Mouse (Mus musculus) regulatory T cell (primary cell): Measurements from ENCODE around the gene Neurl1a.

ENCODE experiments used
- in situ Hi-C: fragments of 300-600 bp; cut with MboI, MseI; formaldehyde crosslinking; loops from one replicate; pipeline ENCODE4 v1.15.1; 2025; ENCODE audit warnings: high pct_unique_total_duplicates

The Neurl1a gene

DNA sequence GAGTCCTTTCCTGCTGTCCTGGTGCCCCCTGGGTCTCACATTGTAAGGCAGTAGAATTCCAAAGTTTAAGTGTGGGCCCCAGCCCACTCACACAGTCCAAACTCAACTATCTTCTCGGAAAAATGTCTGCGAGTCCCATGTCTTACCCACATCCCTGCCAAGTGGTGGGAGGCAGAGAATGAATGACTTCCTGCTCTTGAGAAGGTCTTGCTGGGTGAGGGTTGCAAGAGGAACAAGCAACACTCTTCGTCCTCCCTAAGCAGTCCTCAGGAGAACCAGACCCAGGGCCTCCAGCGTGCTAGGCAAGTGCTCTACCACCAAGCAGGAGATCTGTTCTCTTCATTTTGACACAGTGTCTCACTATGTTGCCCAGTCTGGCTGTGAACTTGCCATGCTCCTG is 63.6 kb downstream of the Neurl1a start:
- in situ Hi-C loops, result no loop called here

DNA sequence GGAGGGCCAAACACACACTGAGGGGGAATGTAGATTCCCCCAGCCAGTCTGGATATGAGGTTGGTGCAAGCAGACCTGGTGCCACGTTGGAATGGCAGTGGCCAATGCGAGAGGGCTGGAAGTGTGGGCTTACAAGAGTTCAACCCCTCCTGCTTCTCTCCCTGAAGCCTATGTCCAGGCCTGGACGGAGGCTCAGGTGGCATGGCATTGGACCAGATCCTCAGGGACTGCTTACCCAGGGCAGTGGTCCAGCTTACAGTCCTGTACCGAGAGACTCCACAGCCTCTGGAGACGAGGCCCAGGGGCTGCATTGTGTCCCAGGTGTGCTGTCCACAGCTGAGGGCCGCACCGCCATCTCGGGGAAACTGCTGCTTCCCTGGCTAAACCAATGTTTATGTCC is 66.9 kb downstream of the Neurl1a start:
- in situ Hi-C loops, result no loop called here

DNA sequence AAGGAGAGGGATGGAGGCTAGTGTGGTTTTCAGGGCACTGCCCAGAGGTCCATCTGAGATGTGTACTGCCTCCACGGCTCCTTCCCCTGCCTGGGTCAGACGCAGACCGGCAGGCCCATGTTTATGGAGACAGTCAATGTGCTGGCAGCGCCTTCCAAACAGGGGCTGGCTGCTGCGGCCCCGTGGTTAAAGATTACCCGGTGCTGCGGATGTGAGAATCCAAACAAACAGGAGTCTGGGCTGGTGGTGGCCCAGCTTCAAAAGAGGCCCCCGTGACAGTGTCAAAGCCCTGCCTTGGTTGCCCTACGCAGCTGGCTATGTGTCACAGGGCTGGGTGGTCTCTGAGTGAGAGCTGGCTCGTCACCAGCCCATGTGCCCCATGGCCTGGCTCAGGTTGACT is 69.2 kb downstream of the Neurl1a start:
- in situ Hi-C loops, result no loop called here

DNA sequence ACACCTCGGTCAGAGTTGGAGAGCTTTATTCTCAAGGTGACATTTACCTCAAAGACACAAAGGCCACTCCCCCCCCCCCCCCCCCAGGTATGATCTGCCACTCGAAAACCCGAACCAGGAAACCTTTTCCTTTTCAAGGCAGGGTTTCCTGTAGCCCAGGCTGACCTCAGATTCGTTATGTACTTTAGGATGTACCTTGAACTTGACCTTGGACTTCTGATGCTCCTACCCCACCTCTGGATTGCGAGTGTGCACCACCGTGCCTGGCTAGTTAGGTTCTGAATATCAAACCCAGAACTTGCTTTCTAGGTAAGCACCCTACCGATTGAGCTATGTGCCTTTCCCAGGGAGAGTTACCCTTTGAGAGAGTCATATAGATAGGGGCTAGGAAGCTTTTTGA is 69.7 kb downstream of the Neurl1a start:
- in situ Hi-C loops, result no loop called here

DNA sequence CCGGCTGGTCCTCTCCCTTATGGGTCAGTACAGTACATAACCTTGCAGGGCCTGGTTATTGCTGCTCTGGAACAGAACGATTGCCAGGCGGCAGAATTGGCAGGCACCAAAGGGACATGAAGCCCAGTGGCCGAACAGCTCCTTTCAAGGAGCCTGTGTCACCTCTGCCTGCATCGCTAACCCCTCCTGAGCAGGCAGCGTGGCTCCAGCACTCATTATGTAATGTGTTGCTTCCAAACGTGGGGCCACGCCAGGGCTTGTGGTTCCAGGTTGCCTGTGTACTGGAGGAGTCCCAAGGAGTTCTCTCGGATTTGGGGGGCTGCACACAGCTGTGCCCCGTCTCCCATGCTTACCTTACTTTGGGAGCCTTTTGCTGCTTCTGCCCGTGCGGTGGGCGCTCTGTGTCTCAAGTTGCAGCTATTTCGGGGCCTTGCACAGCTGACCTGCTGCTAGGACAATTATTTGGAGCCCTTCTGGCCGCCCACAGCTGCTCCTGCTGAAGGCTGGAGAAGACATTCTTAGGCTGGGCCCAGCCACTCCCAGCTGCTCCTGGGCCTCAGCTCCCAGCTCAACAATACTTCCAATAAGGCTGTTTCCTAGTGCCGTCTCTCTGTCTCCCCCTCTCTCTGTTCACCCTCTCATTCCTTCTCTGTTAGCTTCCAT is 70.4 kb downstream of the Neurl1a start:
- in situ Hi-C loops, result no loop called here

DNA sequence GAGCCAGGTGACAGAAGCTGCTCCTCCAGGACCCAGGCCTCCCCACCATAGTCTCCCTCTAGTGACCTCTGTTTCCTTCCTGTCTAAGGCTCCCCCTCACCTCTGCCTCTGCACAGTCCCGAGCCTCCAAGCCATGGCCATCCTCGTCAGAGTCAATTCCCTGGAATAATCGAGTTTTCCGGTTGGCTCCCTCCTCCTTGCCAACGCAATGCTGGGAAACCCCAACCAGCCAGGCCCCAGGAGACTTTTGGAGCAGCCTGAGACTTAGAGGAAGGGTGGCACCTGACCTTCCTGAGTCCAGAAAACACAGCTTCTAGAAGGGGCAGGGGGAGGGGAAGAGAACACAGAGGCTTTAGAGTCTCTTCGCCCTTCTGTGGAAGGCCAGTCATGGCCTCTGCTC is 72.3 kb downstream of the Neurl1a start:
- in situ Hi-C loops, result no loop called here

DNA sequence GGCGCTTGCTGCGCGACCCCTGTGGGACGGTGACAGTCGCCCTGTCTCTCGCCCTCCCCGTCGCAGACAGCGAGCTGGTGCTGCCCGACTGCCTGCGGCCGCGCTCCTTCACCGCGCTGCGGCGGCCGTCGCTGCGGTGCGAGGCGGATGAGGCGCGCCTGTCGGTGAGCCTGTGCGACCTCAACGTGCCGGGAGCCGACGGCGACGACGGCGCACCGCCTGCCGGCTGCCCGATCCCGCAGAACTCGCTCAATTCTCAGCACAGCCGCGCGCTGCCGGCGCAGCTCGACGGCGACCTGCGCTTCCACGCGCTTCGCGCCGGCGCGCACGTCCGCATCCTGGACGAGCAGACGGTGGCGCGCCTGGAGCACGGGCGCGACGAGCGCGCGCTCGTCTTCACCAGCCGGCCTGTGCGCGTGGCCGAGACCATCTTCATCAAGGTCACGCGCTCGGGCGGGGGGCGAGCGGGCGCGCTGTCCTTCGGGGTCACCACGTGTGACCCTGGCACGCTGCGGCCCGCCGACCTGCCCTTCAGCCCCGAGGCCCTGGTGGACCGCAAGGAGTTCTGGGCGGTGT is 74.5 kb downstream of the Neurl1a start:
- in situ Hi-C loops, result no loop called here

DNA sequence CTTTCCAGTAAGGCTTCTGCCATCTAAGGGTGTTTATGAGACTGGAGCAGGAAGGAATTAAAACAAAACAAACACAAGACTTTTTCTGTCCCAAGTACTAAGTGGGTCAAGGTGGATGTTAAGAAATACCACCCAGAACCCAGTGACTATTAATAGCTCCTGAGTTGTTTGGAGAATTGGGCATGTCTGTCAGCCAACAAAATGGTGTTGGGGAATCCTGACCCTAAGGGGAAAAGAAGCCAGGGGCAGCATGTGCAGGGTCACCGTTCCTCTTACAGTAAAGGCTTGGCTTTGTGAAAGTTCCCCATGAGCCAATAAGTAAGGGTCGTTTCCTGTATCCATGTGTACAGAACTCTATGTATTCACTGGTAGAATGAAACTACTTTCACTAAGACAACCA is 76.4 kb downstream of the Neurl1a start:
- in situ Hi-C loops, result no loop called here

DNA sequence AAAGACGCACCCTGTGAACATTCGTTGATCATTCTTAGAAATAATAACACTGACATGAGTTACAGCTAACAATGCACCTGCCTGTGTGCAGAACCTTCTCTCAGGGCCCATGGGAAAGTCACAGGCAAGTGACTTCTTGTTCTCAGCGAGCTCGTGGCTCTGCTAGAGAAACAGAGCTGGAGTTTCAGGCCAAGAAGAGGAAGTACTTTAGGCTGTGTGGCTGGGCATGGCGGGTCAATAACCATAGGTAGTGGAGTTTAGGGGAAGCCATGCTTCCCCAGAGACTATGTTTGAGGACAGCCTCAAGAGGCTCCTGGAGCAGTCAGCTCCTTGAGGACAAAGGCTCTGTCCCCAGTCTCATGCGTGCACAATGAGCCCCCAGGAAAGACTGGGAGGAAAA is 77.3 kb downstream of the Neurl1a start:
- in situ Hi-C loops, result no loop called here

DNA sequence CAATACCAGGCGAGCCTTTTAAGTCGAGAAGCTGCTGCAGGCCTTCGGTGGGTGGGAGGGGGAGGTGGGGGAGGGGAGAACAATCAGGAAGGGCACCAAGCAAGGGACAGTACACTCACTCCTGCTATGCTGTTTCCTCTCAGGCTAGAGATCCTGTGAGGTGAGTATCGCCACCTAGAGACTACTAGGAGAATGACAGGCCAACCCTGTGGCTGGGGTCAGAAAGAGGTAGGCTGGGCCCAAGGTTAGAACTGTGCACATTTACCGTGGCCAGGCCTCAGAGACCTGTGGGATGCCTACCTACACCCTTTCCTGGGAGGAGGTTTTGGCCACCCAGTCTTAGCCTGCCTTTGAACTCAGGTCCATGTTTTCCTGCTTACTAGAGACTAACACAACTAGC is 81.0 kb downstream of the Neurl1a start:
- in situ Hi-C loops, result no loop called here

DNA sequence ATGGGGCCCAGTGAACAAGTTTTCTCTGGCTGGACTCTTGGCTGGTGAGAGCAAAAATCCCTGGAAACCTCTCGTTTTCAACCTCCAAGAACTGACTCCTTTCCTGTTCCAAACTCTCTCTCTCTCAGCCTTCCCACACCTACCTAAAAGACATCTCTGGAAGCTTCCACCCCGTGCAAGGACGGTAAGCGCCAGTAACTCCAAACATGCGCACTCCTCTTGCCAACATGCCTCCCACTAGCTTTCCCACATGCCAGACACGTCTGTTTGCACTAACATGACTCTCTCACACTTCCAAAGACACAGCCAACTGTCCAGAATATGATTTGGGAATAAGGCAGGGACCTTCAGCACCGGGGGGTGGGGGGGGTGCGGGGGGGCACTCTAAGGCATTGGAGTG is 82.6 kb downstream of the Neurl1a start:
- in situ Hi-C loops, result no loop called here

DNA sequence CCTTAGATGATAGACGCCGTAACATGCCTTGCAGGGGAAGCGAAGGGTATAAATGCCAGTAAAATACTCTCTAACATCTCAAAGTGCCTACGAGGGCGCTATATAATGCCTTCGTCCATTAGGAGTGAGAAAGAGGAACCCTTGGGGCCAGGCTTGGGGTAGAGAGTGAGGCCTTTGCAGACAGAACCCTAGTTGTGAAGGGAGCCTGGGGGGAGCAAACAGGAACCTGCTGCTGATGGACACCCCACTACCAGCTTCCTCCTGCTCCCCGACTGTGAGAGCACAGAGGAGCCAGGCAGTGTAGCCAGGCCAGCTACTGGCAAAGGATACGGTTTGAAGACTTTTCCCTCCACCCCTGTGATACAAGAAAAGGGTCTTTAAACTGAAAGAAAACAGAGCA is 85.0 kb downstream of the Neurl1a start:
- in situ Hi-C loops, result no loop called here

DNA sequence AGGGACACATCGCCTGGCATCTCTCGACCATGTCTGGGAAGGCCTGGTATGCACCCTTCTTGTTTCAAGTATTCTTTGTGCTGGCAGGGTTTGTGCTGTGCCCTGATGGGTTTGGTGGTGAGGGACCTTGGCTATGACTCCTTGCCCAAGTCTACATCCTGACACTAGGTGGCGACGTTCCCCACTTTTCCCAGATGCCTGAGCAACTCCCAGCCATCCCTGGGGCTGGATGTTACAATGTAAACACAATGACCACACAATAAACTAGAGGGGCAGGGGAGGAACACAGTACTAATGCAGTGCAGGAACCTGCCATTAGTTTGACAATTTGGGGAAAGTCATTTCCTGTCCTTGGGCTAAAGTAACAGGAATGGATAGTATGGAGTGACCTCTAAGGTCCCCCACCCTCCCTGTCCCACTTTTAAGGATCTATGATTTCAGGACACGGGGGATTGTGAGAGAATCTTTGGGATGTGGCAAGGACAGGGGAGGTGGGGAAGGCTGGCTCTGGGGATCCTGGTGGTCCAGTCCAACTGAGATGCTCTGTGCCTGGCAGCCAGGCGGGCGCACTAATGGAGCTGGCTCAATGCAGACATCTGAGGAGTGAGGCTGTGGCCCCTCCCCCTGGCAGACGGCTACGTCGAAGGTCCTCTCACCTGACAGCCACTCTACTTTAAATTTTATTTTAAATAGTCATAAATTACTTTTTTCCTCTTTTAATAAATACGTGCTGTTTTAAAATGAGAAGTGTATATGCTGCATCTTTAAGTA is 85.9 kb downstream of the Neurl1a start:
- in situ Hi-C loops, result no loop called here

DNA sequence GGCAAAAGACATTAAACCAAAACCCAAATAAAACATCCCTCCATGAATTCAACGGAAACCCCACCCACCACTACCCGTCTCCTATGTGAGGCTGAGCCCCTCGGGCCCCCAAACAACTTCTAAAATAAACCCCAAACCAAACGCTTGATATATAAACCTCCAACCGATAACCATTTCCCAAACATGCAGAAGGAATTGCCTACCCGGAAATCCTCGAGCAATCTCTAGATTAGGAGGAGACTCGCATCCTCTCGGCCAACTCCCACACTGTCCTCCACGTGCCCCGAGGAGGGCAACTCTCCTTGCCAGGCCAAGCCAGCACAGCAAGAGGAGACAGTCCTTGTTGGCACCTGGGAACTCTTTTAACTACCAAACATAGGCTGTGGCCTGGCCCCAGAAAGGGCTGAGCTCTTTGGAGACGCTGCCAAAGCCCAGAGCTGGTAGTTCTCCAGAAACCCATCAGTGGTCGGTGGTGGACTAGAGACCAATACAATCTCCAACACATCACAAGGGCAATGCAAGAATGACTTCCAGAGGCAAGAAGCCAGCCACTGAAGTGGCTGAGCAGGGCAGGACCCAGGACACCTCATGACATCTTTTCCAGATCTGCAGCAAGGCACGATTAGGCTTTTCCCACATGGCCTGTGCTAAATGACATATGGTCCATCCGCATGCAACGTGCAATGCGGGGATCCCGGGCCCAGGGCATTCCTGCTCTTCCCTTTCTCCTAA is 87.6 kb downstream of the Neurl1a start:
- in situ Hi-C loops, result no loop called here

DNA sequence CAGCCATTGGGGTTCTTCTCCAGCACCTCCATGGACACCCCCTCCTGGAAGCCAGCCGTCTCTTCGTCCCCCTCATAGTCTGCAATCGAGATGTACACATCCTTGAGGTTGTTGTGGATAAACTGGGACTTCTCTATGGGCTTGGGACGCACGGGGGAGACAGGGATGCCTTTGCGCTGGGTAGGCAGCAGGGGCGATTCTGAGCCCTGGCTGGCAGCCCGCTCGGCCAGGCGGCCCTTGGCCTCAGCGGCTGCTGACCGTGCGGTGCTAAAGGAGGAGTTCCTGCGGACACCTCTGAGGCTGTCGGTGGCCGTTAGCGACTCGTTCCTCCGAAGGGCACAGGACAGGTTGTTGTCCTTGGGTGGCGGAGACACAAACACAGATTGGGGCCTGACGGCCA is 88.4 kb downstream of the Neurl1a start:
- in situ Hi-C loops, result no loop called here

DNA sequence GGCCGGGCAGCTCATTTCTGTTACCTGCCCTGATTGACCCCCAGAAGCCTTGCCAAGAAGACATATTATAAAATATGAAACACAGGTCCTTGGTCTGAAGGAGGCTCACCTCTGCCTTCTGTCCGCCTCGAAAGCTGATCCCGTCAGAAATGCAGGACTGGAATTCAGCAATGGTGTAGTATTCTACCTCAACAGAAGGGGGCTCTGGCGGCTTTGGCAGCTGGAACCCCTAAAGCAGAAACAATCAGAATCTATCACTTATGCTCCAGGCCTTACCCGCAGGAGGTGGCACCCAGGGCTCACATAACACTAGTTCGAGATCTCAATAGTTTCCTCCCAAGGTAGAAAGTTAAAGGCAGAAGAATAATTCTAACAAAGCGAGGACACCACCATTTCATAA is 91.1 kb downstream of the Neurl1a start:
- in situ Hi-C loops, result no loop called here

DNA sequence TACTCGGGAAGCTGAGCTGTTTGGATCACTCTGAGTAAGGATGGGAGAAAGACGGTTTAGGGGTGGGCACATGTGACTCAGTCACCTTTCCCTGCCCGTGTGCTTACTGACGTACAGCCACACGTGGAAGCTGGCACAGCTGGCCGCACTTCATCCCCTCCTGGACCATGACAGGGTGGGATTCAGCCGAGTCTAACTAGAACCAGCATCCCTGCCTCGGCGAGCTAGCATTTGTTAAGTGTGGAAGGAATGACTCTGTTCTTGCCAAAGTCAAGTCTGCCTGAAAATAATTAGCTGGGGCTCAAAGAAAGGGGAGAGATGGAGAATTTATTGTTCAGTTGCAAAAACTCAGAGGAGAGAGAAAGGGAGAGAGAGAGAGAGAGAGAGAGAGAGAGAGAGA is 91.9 kb downstream of the Neurl1a start:
- in situ Hi-C loops, result no loop called here

DNA sequence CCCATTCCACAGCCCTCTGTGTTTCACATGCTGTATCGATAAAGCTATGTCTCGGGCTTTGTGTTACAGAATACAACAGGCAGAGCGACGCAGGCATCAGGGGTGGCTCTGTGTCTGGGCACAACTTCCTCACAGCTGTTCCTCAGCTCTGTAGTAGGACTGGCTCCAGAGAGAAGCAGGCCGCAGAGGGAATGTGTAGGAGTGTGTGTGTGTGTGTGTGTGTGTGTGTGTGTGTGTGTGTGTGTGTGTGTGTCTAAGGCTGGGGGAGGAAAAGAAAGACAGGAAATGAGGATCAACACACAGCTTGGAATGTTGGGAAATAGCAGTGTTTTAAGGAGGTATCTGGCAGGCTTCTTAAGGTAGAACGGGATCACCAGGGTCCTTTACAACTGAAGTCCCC is 98.1 kb downstream of the Neurl1a start:
- in situ Hi-C loops, result no loop called here

DNA sequence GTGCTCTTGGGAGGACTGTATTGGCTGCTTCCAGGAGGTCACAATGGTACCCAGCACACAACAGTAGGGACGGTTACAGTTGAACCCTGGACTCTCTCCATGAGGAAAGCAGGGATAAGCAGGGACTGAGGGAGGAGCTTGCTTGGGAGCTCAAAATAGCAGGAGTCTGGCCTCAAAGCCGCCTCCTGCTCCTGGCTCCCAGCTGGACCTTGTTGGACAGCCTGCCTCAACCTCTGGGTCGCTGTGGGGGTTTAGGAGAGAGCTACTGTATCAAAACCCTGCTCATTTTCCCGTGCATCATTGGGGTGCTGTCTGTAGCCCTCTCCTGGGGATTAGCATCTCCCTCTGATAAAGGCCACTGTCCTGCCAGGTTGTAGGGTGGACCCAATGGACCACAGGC is 100.8 kb downstream of the Neurl1a start:
- in situ Hi-C loops, result no loop called here

DNA sequence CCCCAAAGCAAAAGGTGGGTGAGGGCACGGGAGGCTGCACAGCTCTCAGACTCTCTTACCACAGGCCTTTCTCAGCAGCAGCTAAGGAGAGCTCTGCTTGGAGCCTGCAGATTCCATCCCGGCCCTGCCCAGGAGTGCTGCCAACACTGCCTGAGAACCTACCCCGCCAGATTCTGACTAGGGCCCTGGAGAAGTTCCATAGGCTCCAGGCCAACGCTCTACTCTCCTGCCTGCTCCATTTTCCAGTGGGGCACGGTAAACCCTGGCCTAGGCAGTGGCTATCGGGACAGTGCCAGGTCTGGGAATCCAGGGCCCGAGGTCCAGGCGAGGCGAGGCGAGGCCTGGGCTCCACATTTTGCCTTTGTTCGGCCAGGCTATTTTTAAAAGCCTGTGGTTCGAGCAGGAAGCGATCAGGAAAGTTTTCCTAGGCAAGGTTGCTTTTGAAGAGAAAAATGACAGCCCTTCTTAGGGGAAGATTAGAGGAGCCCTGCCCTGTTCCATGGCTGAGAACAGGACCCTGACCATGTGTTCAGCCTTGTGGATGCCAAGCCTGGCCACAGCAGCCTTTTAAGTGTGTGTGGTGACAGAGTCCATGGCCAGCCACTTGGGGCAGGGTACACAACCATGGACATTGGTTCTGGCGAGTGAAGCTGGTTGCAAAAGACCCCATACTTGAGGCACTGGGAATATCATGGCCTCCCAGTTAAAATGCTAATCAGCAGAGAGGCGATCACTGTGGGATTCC is 101.3 kb downstream of the Neurl1a start:
- in situ Hi-C loops, result no loop called here

DNA sequence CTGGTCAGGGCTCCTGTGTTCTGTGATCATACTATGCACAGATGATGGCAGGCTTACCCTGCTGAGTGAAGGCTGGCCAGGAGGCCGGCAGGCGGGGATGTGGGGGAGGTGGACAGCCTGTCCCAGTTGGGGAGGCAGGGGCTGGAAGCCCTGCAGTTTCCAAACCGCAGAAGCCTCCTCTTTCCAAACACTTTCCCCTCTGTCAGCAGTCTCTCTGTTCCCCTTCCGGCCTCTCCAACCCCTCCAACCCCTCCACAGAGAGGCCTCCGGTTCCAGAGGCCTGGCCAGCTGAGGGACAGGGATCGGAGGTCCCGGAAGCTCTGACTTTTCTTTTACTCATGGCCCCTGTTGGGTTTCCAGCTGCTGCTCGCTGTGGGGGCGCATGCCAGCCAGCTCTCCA is 102.3 kb downstream of the Neurl1a start:
- in situ Hi-C loops, result no loop called here

DNA sequence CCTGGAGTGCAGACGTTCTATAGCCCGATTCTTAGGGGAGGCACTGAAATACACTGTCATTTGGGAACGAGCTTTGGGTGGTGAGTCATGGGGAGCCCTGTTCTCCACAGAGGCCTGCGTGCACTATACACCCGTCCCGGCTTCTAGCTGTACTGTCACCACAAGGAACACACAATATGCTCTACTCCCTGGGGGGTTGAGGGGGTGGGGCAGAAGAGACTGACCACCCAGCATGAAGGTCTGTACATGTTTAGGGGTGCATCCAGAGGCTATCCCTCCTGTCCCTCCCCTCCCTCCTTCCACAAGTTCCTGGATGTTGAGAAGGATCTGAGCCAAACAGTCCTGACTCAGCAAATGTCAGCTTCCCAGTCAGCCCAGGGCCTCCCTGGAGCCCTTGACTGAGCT is 103.4 kb downstream of the Neurl1a start:
- in situ Hi-C loops, result no loop called here
